Mouse (Mus musculus): ENCODE data around the gene Pacsin2.

Pacsin2 gene

GRCm38 (mm10) chr15:83423589-83424384, 40.6 kb downstream of the Pacsin2 start:
- no peak for TF ChIP-seq GATA4 (IDR thresholded peaks at IDR 0.05; ENCODE audit: insufficient replicate concordance, low read length)

- TF ChIP-seq GATA4 (IDR thresholded peaks at IDR 0.05; ENCODE audit: insufficient replicate concordance, low read length) = no peak
Measured at GRCm38 (mm10) chr15:83422299-83422981, 42.0 kb downstream of the Pacsin2 start.

- no peak for TF ChIP-seq GATA4 (IDR thresholded peaks at IDR 0.05; ENCODE audit: insufficient replicate concordance, low read length)
Measured at GRCm38 (mm10) chr15:83419562-83419961, 44.8 kb downstream of the Pacsin2 start.

- no peak for TF ChIP-seq GATA4 (IDR thresholded peaks at IDR 0.05; ENCODE audit: insufficient replicate concordance, low read length)
Measured at GRCm38 (mm10) chr15:83418685-83419084, 45.7 kb downstream of the Pacsin2 start.

- no peak for TF ChIP-seq GATA4 (IDR thresholded peaks at IDR 0.05; ENCODE audit: insufficient replicate concordance, low read length)
Measured at GRCm38 (mm10) chr15:83417916-83418315, 46.5 kb downstream of the Pacsin2 start.

DNA sequence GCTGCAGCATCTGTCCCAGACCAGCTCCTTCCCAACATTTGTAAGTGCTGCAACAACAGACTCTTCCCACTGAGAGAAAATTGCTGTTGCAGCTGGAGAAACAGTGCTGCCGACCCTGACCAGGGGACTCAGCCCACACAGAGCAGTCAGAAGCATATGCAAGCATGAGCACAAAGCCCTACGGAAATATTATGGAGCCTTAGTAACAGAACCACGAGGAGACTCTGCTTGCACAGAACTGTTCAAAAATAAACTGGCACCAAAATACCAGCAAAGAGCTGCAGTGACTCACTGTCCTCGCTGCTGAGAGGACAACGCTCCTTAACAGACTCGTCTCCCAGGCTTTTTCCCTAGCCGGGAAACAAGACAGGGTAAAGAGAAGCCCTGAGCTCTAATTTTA, 47.0 kb downstream of the Pacsin2 start:
- TF ChIP-seq GATA4 (IDR thresholded peaks at IDR 0.05; ENCODE audit: insufficient replicate concordance, low read length) = no peak

DNA sequence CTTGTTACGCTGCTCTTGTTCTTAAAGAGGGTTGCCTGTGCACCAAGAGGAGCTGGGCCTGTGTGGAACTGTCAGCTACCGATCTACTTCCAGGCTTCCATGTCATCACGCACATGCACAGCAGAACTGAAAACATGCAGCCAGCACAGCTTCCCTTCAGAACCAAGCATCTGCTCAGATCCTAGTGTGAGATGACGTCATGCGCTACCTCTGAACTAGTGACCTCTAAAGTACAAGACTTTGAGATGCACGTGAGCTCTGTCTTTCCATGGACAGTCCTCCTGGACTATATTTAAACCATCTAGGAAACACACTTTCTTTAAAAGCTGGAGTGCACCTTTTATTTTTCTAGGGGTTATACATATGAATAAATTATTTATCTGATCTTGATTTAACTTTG, 49.0 kb downstream of the Pacsin2 start:
- TF ChIP-seq GATA4 (IDR thresholded peaks at IDR 0.05; ENCODE audit: insufficient replicate concordance, low read length) = no peak

GRCm38 (mm10) chr15:83411616-83412015, 52.8 kb downstream of the Pacsin2 start:
- no peak for TF ChIP-seq GATA4 (IDR thresholded peaks at IDR 0.05; ENCODE audit: insufficient replicate concordance, low read length)

- TF ChIP-seq GATA4 (IDR thresholded peaks at IDR 0.05; ENCODE audit: insufficient replicate concordance, low read length) = no peak
Measured at GRCm38 (mm10) chr15:83410735-83411134, 53.7 kb downstream of the Pacsin2 start.

- no peak for TF ChIP-seq GATA4 (IDR thresholded peaks at IDR 0.05; ENCODE audit: insufficient replicate concordance, low read length)
Measured at GRCm38 (mm10) chr15:83410270-83410669, 54.1 kb downstream of the Pacsin2 start.

DNA sequence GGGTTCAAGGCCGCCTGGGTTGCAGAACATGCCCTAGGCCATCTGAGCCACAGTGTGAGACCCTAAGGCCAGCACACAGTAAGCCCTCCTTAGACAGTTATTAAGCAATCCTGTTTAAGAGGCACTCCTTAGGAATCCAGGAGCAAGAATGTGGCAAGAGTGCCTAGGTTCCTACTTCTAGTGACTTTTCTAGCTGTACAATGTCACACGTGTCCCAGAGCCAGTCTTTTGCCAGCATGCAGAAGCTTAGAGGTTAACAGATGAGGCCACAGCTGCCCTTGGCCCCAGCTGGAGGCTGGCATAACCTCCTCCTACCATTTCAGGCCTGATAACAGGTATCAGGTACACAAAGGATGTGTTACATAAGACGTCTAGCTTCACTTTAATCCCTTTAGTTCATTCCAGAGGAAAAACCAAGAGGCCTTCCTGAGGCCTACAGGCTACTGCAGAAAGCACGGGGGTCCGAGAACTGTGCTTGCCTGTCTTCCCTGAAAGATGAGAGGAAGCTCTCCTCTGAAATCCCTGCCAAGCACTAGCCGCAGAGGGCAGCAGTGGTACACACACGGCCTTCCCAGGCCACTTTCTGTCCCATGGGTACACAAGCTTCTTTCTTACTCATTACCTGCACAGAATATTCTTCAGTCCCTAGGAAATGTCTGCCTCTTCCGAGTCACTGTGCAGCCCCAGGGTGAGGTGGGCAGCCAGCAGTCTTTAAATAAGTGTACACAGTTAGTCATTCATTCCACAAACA, 55.5 kb downstream of the Pacsin2 start:
- TF ChIP-seq GATA4 (IDR thresholded peaks at IDR 0.05; ENCODE audit: insufficient replicate concordance, low read length) = peak; percentile 35; the same call in 1 of the 2 replicates

DNA sequence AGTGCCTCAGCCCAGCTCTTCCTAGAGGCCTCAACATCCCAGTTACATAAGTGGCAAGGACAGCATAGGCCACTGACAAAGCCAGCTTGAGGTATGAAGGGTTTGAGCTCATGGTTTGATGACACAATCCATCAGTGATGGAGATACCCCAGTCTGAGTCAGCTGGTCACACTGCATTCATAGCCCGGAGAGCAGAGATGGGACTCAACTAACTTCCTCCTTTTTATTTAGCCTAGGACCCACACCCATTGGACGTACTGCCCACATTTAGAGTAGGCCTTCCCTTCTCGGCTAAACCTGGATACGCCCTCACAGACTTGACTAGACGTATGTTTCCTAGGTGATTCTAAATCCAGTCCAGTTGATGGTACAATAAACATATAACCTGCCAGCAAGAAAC, 56.2 kb downstream of the Pacsin2 start:
- no peak for TF ChIP-seq GATA4 (IDR thresholded peaks at IDR 0.05; ENCODE audit: insufficient replicate concordance, low read length)

DNA sequence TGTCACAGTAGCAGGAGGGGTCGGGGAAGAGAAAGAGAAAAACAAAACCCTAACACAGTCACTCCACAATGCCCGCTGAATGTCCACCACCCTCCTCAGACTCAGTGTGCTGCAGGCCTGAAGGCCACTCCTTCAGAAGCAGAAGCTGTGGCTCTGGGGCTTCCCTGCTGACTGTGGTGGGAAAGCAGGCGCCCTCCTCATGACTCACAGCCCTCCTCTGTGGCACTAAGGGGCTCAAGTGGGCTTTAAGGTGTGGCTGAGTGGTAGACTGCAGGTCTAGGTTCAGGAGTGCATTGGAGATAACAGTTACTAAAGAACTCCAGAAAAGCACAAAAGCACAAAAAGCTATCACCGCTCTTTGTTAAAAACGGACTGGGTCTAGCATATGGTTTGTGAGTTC, 56.9 kb downstream of the Pacsin2 start:
- TF ChIP-seq GATA4 (IDR thresholded peaks at IDR 0.05; ENCODE audit: insufficient replicate concordance, low read length) = no peak

- TF ChIP-seq GATA4 (IDR thresholded peaks at IDR 0.05; ENCODE audit: insufficient replicate concordance, low read length) = no peak
Measured at GRCm38 (mm10) chr15:83404008-83404407, 60.4 kb downstream of the Pacsin2 start.

DNA sequence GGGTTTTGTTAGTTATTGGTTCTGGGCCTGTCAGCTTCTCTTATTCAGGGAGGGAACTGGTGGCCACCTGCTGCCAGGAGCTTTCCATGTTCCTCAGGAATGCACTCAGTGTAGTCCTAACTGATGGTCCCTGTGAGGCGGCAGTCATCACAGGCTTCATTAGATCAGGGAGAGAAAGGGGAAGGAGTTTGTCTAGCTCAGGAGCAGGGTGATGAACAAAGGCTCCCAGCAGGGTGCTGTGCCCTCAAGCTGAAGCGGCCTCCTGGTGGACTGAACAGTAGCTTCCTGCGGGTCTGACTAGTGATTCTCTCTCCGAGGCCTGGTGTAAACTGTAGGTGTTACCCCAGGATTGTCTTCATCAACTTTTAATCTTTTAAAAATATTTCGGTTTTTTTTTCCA, 61.4 kb downstream of the Pacsin2 start:
- no peak for TF ChIP-seq GATA4 (IDR thresholded peaks at IDR 0.05; ENCODE audit: insufficient replicate concordance, low read length)

GRCm38 (mm10) chr15:83392722-83393121, 71.7 kb downstream of the Pacsin2 start:
- no peak for TF ChIP-seq GATA4 (IDR thresholded peaks at IDR 0.05; ENCODE audit: insufficient replicate concordance, low read length)
